Mouse (Mus musculus) spleen, postnatal 4 days (tissue): ENCODE data around the gene Tmed3.

Experiments used
- DNase-seq, 2 experiments: peaks; one replicate each; pipeline ENCODE4 v3.0.0; 2022; ENCODE audit warnings: low spot score in 2 of 2

Gene Tmed3

GRCm38 (mm10) chr9:89704265-89705196 lies at the start of gene Tmed3:
Gene Tmed3 (minus strand): TSS chr9:89705068.
- peak; percentile 85 to 91 for DNase-seq

GRCm38 (mm10) chr9:89740041-89740440 lies 35.2 kb upstream of the Tmed3 start:
- no peak for DNase-seq

GRCm38 (mm10) chr9:89738295-89738694 lies 33.4 kb upstream of the Tmed3 start, which contains the start of gene Ankrd34c:
Gene Ankrd34c (minus strand): TSS chr9:89738475.
- DNase-seq: no peak

GRCm38 (mm10) chr9:89737888-89738287 lies 33.0 kb upstream of the Tmed3 start:
- DNase-seq: no peak

- peak in 1 of 2 experiments; percentile 18 for DNase-seq
Observed at GRCm38 (mm10) chr9:89736932-89737705, 32.3 kb upstream of the Tmed3 start.

- no peak for DNase-seq
Observed at GRCm38 (mm10) chr9:89706906-89707305, 2.0 kb upstream of the Tmed3 start.

GRCm38 (mm10) chr9:89705197-89705533 lies 297 bp upstream of the Tmed3 start:
- DNase-seq: no peak

- no peak for DNase-seq
Observed at GRCm38 (mm10) chr9:89700910-89701457, 3.9 kb downstream of the Tmed3 start.

- no peak for DNase-seq
Observed at GRCm38 (mm10) chr9:89695143-89695542, 9.7 kb downstream of the Tmed3 start.

GRCm38 (mm10) chr9:89693670-89694069 lies 11.2 kb downstream of the Tmed3 start:
- DNase-seq: no peak

- no peak for DNase-seq
Observed at GRCm38 (mm10) chr9:89689179-89689578, 15.7 kb downstream of the Tmed3 start.

GRCm38 (mm10) chr9:89687503-89688226 lies 17.2 kb downstream of the Tmed3 start:
- DNase-seq: no peak

- DNase-seq: no peak
Observed at GRCm38 (mm10) chr9:89686262-89686661, 18.6 kb downstream of the Tmed3 start.

GRCm38 (mm10) chr9:89678974-89679373 lies 25.9 kb downstream of the Tmed3 start:
- no peak for DNase-seq

GRCm38 (mm10) chr9:89674014-89674618 lies 30.8 kb downstream of the Tmed3 start:
- peak; percentile 58 to 85 for DNase-seq

- DNase-seq: no peak
Observed at GRCm38 (mm10) chr9:89673402-89673801, 31.5 kb downstream of the Tmed3 start.

- DNase-seq: no peak
Observed at GRCm38 (mm10) chr9:89669878-89670277, 35.0 kb downstream of the Tmed3 start.

- no peak for DNase-seq
Observed at GRCm38 (mm10) chr9:89667306-89667942, 37.4 kb downstream of the Tmed3 start.

- DNase-seq: no peak
Observed at GRCm38 (mm10) chr9:89650913-89651312, 54.0 kb downstream of the Tmed3 start.
